Mouse (Mus musculus): ENCODE data around the gene Rgs3.

DNA sequence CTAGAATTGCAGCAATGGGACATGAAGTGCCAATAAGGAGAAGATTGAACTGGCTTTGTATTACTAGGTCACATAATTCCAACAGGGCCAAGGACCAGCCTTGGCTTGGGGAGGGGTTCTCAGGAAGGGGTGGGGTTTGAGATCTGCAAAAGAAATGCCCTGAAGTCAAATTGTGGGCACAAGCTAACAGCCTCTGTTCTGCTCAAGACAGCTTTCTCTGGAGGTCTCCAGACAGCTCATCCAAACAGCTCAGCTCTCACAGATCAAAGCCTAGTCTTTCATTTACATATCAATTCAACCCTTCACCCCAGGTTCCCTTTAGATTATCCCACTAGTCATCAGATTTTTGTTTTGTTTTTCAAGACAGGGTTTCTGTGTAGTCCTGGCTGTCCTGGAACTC, 14.8 kb upstream of the Rgs3 start:
- TF ChIP-seq POLR2A (IDR thresholded peaks at IDR 0.05; ENCODE audit: borderline replicate concordance, low read depth, low read length) (no peak), CTCF (IDR thresholded peaks at IDR 0.05; ENCODE audit: low read depth, low read length) (no peak)
